Mouse (Mus musculus) intestine, postnatal 0 days (tissue): ENCODE measurements around the gene Gipc2. TPM values are rescaled to one million over a fixed set of nuclear protein-coding genes. Genes with fewer than 3 reads are reported as not detected.
A peak's percentile ranks its signal among the peaks of the same experiment; 100 is the strongest.

Source experiments
- ATAC-seq: fragments of 200-750 bp; cut with Nextera tagmentation; 2 replicates; pipeline ENCODE4 v1.8.0; 2017; ENCODE audit warnings: mild to moderate bottlenecking, moderate TSS enrichment, moderate library complexity
- H3K27ac ChIP-seq: fragments of 300-500 bp; sonication (generic); 2 replicates; pipeline ENCODE4 v1.5.1; 2014; ENCODE audit warnings: mild to moderate bottlenecking, low read depth, low read length, moderate library complexity
- H3K27me3 ChIP-seq: fragments of 300-500 bp; sonication (generic); replicated peaks from 2 replicates; pipeline ENCODE4 v1.6.1; 2014; ENCODE audit warnings: low read length, mixed read lengths; ENCODE audit not compliant: control insufficient read depth, insufficient read depth
- H3K36me3 ChIP-seq: fragments of 300-500 bp; sonication (generic); 2 replicates; pipeline ENCODE4 v1.6.1; 2014; ENCODE audit warnings: mild to moderate bottlenecking, moderate library complexity; ENCODE audit not compliant: control insufficient read depth, insufficient read depth
- H3K4me1 ChIP-seq: fragments of 300-500 bp; sonication (generic); replicated peaks from 2 replicates; pipeline ENCODE4 v1.6.1; 2014; ENCODE audit warnings: antibody characterized with exemption, low read length, mixed read lengths; ENCODE audit not compliant: control insufficient read depth, insufficient read depth
- H3K4me2 ChIP-seq: fragments of 300-500 bp; sonication (generic); replicated peaks from 2 replicates; pipeline ENCODE4 v1.6.1; 2014; ENCODE audit warnings: low read depth, mild to moderate bottlenecking, moderate library complexity
- H3K4me3 ChIP-seq: fragments of 300-500 bp; sonication (generic); 2 replicates; pipeline ENCODE4 v1.5.1; 2014; ENCODE audit warnings: low read depth, low read length
- H3K9ac ChIP-seq: fragments of 300-500 bp; sonication (generic); 2 replicates; pipeline ENCODE4 v1.6.1; 2014; ENCODE audit warnings: mild to moderate bottlenecking, low read depth, low read length
- H3K9me3 ChIP-seq: fragments of 300-500 bp; sonication (generic); 2 replicates; pipeline ENCODE4 v1.6.1; 2016; ENCODE audit warnings: mixed run types; ENCODE audit not compliant: control insufficient read depth
- CTCF ChIP-seq: sonication (generic); IDR thresholded peaks from 2 replicates; pipeline ENCODE4 v1.5.1; 2016; ENCODE audit warnings: low read depth, mild to moderate bottlenecking, control low read depth, antibody characterized with exemption, moderate library complexity
- WGBS: fragments of 180-500 bp; shearing (Covaris S2); extraction: QIAGEN DNeasy Blood & Tissue Kit; methylation state at CpG from one replicate; pipeline ENCODE4 v1.1.7; 2014; 5-methylcytosine and 5-hydroxymethylcytosine counted together
- polyA plus RNA-seq: library from polyadenylated mRNA; unstranded; fragments of >200 nt; fragmentation: Nextera tagmentation; extraction: Ambion mirVana; gene quantifications from 2 replicates; pipeline ENCODE4 v1.2.1, GENCODE M21; 2015

The Gipc2 gene
- polyA plus RNA-seq, 1 experiment from 2014 or later, result 243 TPM

DNA sequence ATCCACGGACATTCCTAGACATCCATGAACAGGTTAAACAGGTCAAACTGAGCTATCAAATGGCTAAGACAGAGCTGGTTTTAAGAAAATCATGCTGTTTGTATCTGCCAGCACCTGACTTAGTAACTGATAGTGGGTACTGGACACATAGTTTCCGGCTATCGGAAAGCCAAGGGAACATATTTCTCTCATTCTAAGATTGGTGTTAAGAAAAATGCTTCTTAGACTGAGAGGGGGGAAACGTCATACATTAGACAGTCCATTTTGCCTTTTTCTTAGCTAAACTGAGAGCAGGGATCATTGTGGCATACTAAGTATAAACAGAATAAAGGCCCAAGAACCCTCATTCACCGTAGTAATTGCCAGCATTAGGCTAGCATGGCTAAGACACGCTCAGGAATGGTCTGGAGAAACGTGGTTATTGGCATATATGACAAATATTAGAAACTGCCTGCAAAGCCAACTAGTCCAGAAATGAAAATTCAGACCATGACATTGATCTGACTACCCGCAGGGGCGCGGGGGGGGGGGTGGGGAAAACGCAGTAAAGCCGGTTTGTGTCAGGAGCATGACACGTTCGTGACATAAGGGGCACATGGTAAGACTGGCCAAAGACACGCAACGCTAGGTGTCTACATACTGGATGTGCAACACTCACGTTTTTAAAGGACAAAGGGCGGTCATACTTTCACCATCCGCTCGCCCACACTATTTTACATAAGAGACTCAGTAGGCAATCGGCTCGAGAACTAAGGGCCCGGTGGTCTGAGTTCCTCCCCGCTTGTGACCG is 43.3 kb upstream of the Gipc2 start:
- no peak for TF ChIP-seq CTCF
- Histone ChIP-seq H3K27ac (peak overlapping the region; percentile 100), H3K4me1 (peaks cover 9% of the 10 kb centered on the region; the same call in 1 of the 2 replicates), H3K9ac (peak overlapping the region; percentile 98), H3K27me3 (no peaks in the 10 kb centered on the region), H3K4me2 (peak overlapping the region; percentile 80), H3K9me3 (no peaks in the 10 kb centered on the region), H3K36me3 (no peaks in the 10 kb centered on the region), H3K4me3 (peak overlapping the region; percentile 91)
- 2% methylated on average over 25 of the region's 25 CpGs for WGBS
- peak; percentile 47 for ATAC-seq

DNA sequence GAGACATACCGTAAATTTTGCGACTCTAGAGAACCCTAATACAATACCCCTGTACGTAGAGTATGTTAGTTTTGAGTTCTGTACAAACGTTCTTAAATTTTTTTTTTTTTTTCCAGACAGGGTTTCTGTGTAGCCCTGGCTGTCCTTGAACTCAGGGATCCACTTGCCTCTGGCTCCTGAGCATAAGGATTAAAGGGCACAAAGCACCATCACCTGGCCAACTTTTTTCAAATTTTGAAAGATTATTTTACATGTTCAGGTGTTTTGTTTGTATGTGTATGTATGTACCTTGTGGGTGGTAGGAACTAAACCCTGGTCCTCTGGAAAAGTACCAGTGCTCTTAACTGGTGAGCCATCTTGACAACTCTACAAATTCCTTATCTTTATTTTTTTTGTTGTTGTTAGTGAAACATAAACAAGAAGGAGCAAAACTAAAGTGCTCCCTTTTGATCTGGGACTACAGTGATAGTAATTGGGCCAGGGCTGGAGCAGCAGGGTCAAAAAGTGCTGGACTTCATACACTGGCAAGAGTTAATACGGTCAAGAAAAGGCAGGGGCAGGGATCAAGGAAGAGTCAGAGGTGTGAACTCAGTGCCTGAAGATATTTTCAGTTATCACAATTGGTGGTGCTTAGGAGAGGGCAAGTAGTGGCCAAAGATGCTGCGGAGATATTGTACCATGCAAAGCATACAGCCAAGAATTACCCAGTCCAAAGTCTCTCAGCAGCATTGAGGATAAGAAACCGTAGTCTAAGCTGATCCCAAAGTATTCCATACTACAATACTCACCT is 42.3 kb upstream of the Gipc2 start:
- H3K27me3 ChIP-seq, result no peaks in the 10 kb centered on the region
- H3K9me3 ChIP-seq, result no peaks in the 10 kb centered on the region
- no peak overlapping the region for H3K4me3 ChIP-seq
- no peak overlapping the region for H3K9ac ChIP-seq
- H3K36me3 ChIP-seq, result no peaks in the 10 kb centered on the region
- H3K4me2 ChIP-seq, result peak overlapping the region; percentile 80; the same call in 1 of the 2 replicates
- H3K4me1 ChIP-seq, result peaks cover 9% of the 10 kb centered on the region; the same call in 1 of the 2 replicates
- 64% methylated on average over 7 of the region's 7 CpGs for WGBS
- ATAC-seq, result no peak
- H3K27ac ChIP-seq, result no peak overlapping the region
- no peak for TF ChIP-seq CTCF

GRCm38 (mm10) chr3:152207156-152207555 is 41.1 kb upstream of the Gipc2 start:
- no peak for ATAC-seq
- H3K27me3 ChIP-seq, result no peaks in the 10 kb centered on the region
- H3K36me3 ChIP-seq, result no peaks in the 10 kb centered on the region
- H3K9me3 ChIP-seq, result no peaks in the 10 kb centered on the region
- H3K4me2 ChIP-seq, result no peak overlapping the region
- no peak overlapping the region for H3K9ac ChIP-seq
- no peak for TF ChIP-seq CTCF
- no peak overlapping the region for H3K27ac ChIP-seq
- no peak overlapping the region for H3K4me3 ChIP-seq
- H3K4me1 ChIP-seq, result peaks cover 9% of the 10 kb centered on the region; the same call in 1 of the 2 replicates
- 96% methylated on average over 4 of the region's 4 CpGs for WGBS

DNA sequence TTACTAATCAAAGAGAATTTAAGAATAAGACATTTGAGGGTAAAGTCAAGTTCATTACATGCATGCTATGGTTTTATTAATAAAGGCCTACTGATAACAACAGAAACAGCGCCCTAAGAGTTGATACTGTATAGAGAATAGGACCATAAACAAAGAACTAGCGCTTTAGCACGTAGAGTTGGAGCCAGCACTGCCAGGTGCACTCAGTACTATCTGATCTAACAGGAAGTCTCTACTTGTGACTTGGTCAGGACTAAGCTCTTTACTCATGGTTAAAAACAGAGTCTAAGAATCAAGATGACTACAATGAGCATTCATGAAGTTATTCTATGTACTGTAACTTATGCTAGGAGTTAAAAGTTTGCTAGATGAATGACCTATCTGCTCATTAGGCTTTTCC is 38.5 kb upstream of the Gipc2 start:
- no peak overlapping the region for H3K9ac ChIP-seq
- 0 out of 2 replicates have a peak overlapping the region, but pooled peaks have one; percentile 5 for H3K27ac ChIP-seq
- H3K36me3 ChIP-seq, result no peaks in the 10 kb centered on the region
- no peaks in the 10 kb centered on the region for H3K27me3 ChIP-seq
- H3K4me1 ChIP-seq, result peaks cover 12% of the 10 kb centered on the region; the same call in 1 of the 2 replicates
- no peak overlapping the region for H3K4me2 ChIP-seq
- 39% methylated on average over 3 of the region's 3 CpGs for WGBS
- ATAC-seq, result peak; percentile 51
- TF ChIP-seq CTCF, result no peak
- H3K4me3 ChIP-seq, result no peak overlapping the region
- no peaks in the 10 kb centered on the region for H3K9me3 ChIP-seq

DNA sequence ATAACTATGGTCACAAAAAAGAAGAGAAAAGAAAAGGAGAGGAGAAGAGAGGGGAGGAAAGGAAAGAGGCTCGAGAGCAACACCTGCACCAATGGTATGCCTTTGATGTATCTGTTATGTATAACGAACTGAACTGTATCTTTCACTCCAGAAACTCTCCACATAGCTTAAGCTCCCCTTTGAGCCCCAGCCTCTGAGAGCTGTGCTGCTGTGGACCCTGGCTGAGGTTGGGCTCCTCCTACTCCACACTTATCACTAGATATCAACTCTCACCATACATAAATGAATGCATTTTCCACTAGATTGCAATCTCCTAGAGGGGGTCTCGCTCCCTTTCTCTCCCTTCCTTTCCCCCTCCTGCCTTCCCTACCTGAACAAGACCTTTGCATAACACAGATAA is 38.0 kb upstream of the Gipc2 start:
- H3K9me3 ChIP-seq, result no peaks in the 10 kb centered on the region
- H3K4me2 ChIP-seq, result no peak overlapping the region
- no peak overlapping the region for H3K4me3 ChIP-seq
- H3K9ac ChIP-seq, result no peak overlapping the region
- WGBS, result 54% methylated on average over 3 of the region's 3 CpGs
- ATAC-seq, result no peak
- H3K27ac ChIP-seq, result no peak overlapping the region
- peaks cover 12% of the 10 kb centered on the region; the same call in 1 of the 2 replicates for H3K4me1 ChIP-seq
- no peak for TF ChIP-seq CTCF
- no peaks in the 10 kb centered on the region for H3K36me3 ChIP-seq
- H3K27me3 ChIP-seq, result no peaks in the 10 kb centered on the region

- Histone ChIP-seq H3K4me3 (no peak overlapping the region), H3K36me3 (no peaks in the 10 kb centered on the region), H3K27ac (no peak overlapping the region), H3K27me3 (no peaks in the 10 kb centered on the region), H3K4me2 (no peak overlapping the region), H3K9me3 (no peaks in the 10 kb centered on the region), H3K9ac (no peak overlapping the region), H3K4me1 (peaks cover 12% of the 10 kb centered on the region; the same call in 1 of the 2 replicates)
- 87% methylated on average over 6 of the region's 6 CpGs for WGBS
- ATAC-seq, result no peak
- no peak for TF ChIP-seq CTCF
Measured at GRCm38 (mm10) chr3:152203411-152203810, 37.4 kb upstream of the Gipc2 start.
